Mouse (Mus musculus): ENCODE results near the gene Slc35c1. TPM values are rescaled to one million over a fixed set of nuclear protein-coding genes. Genes with fewer than 3 reads are reported as not detected.

Gene Slc35c1
- polyA plus RNA-seq (2015; fragmentation: Nextera tagmentation; extraction: Ambion mirVana): 9.4 and 14.0 TPM in 2 replicates

GRCm38 (mm10) chr2:92459921-92460707, at the start of gene Slc35c1:
Gene Slc35c1, minus strand, starts transcription at chr2:92460538.

GRCm38 (mm10) chr2:92433578-92434374, 26.6 kb downstream of the Slc35c1 start, which contains the start of gene Cry2:
Gene Cry2, minus strand, starts transcription at chr2:92434043.

Other genes with a start within 250 kb of the Slc35c1 start
- gene Pex16, start 85.9 kb downstream of the Slc35c1 start, polyA plus RNA-seq (2015; fragmentation: Nextera tagmentation; extraction: Ambion mirVana): 64.3 and 172 TPM in 2 replicates
- 1.3 and 3.8 TPM in 2 replicates for gene Large2, start 85.7 kb downstream of the Slc35c1 start, polyA plus RNA-seq (2015; fragmentation: Nextera tagmentation; extraction: Ambion mirVana)
- 2.0 and 5.7 TPM in 2 replicates for gene 1700029I15Rik, start 78.0 kb downstream of the Slc35c1 start, polyA plus RNA-seq (2015; fragmentation: Nextera tagmentation; extraction: Ambion mirVana)
- gene Mapk8ip1, start 59.3 kb downstream of the Slc35c1 start, polyA plus RNA-seq (2015; fragmentation: Nextera tagmentation; extraction: Ambion mirVana): 31.9 and 42.0 TPM in 2 replicates
- gene Cry2, start 26.5 kb downstream of the Slc35c1 start, polyA plus RNA-seq (2015; fragmentation: Nextera tagmentation; extraction: Ambion mirVana): 18.2 and 29.1 TPM in 2 replicates
- 6.5 and 7.5 TPM in 2 replicates for gene Chst1, start 139.2 kb upstream of the Slc35c1 start, polyA plus RNA-seq (2015; fragmentation: Nextera tagmentation; extraction: Ambion mirVana)

All from adrenal gland, postnatal 0 days (tissue).